Mouse (Mus musculus) heart, embryonic 12.5 days (tissue): ENCODE data around the gene Slc26a9. TPM values are rescaled to one million over a fixed set of nuclear protein-coding genes. Genes with fewer than 3 reads are reported as not detected.

ENCODE experiments used
- ATAC-seq: fragments of 200-750 bp; cut with Nextera tagmentation; 2 replicates; pipeline ENCODE4 v1.8.0; 2017; ENCODE audit warnings: moderate TSS enrichment, moderate library complexity; ENCODE audit not compliant: insufficient number of reproducible peaks, low FRiP score
- H3K27ac ChIP-seq: fragments of 300-500 bp; sonication (generic); 2 replicates; pipeline ENCODE4 v1.5.1; 2016; ENCODE audit warnings: mild to moderate bottlenecking, moderate library complexity; ENCODE audit not compliant: poor library complexity, severe bottlenecking
- H3K27me3 ChIP-seq: fragments of 300-500 bp; sonication (generic); replicated peaks from 2 replicates; pipeline ENCODE4 v1.6.1; 2016; ENCODE audit warnings: mild to moderate bottlenecking, moderate library complexity
- H3K36me3 ChIP-seq: fragments of 300-500 bp; sonication (generic); 2 replicates; pipeline ENCODE4 v1.6.1; 2016; ENCODE audit warnings: mild to moderate bottlenecking, moderate library complexity
- H3K4me1 ChIP-seq: fragments of 300-500 bp; sonication (generic); replicated peaks from 2 replicates; pipeline ENCODE4 v1.6.1; 2016; ENCODE audit warnings: mild to moderate bottlenecking
- H3K4me2 ChIP-seq: fragments of 300-500 bp; sonication (generic); 2 replicates; pipeline ENCODE4 v1.6.1; 2016; ENCODE audit warnings: mild to moderate bottlenecking, moderate library complexity
- H3K4me3 ChIP-seq: fragments of 300-500 bp; sonication (generic); 2 replicates; pipeline ENCODE4 v1.5.1; 2016; ENCODE audit warnings: mild to moderate bottlenecking
- H3K9ac ChIP-seq: fragments of 300-500 bp; sonication (generic); 2 replicates; pipeline ENCODE4 v1.6.1; 2016; ENCODE audit warnings: mild to moderate bottlenecking, moderate library complexity
- H3K9me3 ChIP-seq: fragments of 300-500 bp; sonication (generic); replicated peaks from 2 replicates; pipeline ENCODE4 v1.6.1; 2016; ENCODE audit warnings: mild to moderate bottlenecking, moderate library complexity
- WGBS: fragments of 180-500 bp; shearing (Covaris S2); methylation state at CpG from one replicate; pipeline ENCODE4 v1.1.7; 2016; 5-methylcytosine and 5-hydroxymethylcytosine counted together
- polyA plus RNA-seq: library from polyadenylated mRNA; unstranded; fragments of >200 nt; fragmentation: Nextera tagmentation; extraction: Ambion mirVana; gene quantifications from 2 replicates; pipeline ENCODE4 v1.2.1, GENCODE M21; 2016

The Slc26a9 gene
- polyA plus RNA-seq, 1 experiment from 2014 or later, result 0.04 TPM

DNA sequence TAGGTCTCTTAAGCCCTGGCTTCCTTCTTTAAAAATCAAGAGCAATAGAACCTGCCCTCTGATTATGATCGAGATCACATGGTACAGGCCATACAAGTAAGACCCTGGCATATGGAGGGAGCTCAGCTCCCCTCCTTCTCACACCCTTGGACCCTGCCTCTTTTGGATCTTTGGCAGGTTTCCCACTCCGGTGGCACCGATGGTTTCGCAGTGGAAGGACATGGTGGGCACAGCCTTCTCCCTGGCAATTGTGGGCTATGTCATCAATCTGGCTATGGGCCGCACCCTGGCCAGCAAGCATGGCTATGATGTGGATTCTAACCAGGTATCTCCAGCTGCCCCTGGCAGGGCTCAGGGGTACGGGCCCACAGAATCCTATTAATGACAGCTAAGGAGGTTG is 13.4 kb downstream of the Slc26a9 start:
- ATAC-seq, result no peak
- Histone ChIP-seq H3K36me3 (no peaks in the 10 kb centered on the region), H3K9ac (no peak overlapping the region), H3K4me1 (peaks cover 45% of the 10 kb centered on the region), H3K4me2 (no peak overlapping the region), H3K27ac (no peak overlapping the region), H3K9me3 (no peaks in the 10 kb centered on the region), H3K4me3 (no peak overlapping the region), H3K27me3 (0 out of 2 replicates have a peak, but pooled peaks cover 3% of the 10 kb centered on the region)
- 84% methylated on average over 6 of the region's 6 CpGs for WGBS

DNA sequence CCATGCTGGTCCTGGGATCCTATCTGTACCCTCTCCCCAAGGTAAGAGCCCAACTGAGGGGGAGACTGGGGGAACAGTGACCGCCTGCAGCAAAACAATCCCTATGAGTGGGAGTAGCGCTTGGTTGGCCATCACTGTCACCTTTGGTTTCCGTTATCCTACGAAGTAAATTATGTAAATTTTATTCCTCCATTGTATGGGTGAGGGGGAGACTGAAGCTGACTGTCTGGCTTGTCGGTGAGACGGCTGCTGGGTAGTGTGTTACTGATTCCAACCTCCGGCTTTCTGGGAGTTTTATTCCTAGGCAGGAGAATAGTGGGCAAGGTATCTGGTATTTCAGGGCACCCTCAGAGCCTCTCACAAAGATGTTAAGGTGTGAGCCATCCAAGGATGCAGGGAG is 15.0 kb downstream of the Slc26a9 start:
- H3K4me3 ChIP-seq, result no peak overlapping the region
- no peak for ATAC-seq
- H3K4me1 ChIP-seq, result peaks cover 34% of the 10 kb centered on the region
- no peak overlapping the region for H3K27ac ChIP-seq
- H3K9ac ChIP-seq, result no peak overlapping the region
- H3K9me3 ChIP-seq, result no peaks in the 10 kb centered on the region
- H3K27me3 ChIP-seq, result no peaks in the 10 kb centered on the region
- no peaks in the 10 kb centered on the region for H3K36me3 ChIP-seq
- 80% methylated on average over 7 of the region's 7 CpGs for WGBS
- no peak overlapping the region for H3K4me2 ChIP-seq

DNA sequence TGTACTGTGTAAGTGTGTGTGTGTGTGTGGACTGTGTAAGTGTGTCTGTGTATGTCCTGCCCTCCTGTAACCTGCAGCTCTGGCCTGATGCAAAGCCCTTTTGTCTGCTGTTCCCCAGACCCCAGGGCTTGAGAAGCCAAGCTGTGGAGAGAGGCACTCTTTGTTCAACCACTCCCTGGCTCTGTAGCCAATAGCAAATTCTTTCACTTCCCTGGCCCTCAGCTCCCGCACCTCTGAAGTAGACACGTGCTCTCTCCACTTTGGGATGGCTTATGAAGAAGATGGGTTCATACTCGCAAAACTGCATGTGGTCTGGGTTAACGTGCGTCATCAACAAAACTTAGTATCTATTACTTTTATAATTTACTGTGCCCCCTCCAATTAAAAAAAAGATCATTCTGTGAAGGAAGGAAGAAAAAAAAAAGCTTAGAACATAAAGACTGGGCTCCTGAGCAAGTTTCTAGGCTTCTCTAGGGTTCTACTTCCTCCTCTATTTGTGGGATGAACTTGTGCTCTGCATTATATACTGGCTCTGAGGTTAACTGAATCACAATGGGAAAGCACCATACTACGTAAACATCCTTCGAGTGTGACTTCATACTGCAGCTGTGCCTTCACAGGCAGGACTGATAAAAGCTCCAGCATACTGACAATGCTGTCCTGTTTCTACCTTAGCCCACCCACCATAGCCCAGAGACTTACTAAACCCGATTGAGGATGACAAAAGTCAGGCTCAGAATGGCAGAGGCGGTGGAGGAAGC is 16.0 kb downstream of the Slc26a9 start:
- 59% methylated on average over 9 of the region's 9 CpGs for WGBS
- H3K4me1 ChIP-seq, result peaks cover 25% of the 10 kb centered on the region
- H3K9ac ChIP-seq, result no peak overlapping the region
- H3K4me2 ChIP-seq, result no peak overlapping the region
- H3K9me3 ChIP-seq, result no peaks in the 10 kb centered on the region
- H3K27ac ChIP-seq, result no peak overlapping the region
- H3K27me3 ChIP-seq, result no peaks in the 10 kb centered on the region
- H3K4me3 ChIP-seq, result no peak overlapping the region
- no peaks in the 10 kb centered on the region for H3K36me3 ChIP-seq
- ATAC-seq, result no peak

DNA sequence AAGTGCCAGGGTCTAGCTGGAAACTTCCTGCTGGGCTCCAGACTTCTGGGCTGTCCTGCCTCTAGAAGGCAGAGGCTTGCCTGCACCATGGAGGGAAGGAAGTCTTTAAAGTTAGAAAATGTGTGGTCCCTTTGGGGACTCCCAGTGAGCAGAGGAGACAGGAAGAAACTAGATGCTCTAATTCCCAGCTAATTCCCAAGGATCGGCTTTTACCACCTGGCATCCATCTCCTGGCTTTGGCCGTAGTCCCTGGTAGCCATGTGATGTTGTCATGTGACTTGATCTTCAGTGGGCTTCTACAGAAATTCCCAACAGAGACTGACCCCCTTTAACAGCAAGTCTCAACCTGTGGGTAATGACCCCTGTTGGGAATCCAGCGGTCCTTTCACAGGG is 16.6 kb downstream of the Slc26a9 start:
- Histone ChIP-seq H3K4me1 (peaks cover 19% of the 10 kb centered on the region), H3K9me3 (no peaks in the 10 kb centered on the region), H3K9ac (no peak overlapping the region), H3K4me3 (no peak overlapping the region), H3K4me2 (no peak overlapping the region), H3K36me3 (no peaks in the 10 kb centered on the region), H3K27ac (no peak overlapping the region), H3K27me3 (no peaks in the 10 kb centered on the region)
- no peak for ATAC-seq
- WGBS, result 78% methylated on average over 3 of the region's 3 CpGs

DNA sequence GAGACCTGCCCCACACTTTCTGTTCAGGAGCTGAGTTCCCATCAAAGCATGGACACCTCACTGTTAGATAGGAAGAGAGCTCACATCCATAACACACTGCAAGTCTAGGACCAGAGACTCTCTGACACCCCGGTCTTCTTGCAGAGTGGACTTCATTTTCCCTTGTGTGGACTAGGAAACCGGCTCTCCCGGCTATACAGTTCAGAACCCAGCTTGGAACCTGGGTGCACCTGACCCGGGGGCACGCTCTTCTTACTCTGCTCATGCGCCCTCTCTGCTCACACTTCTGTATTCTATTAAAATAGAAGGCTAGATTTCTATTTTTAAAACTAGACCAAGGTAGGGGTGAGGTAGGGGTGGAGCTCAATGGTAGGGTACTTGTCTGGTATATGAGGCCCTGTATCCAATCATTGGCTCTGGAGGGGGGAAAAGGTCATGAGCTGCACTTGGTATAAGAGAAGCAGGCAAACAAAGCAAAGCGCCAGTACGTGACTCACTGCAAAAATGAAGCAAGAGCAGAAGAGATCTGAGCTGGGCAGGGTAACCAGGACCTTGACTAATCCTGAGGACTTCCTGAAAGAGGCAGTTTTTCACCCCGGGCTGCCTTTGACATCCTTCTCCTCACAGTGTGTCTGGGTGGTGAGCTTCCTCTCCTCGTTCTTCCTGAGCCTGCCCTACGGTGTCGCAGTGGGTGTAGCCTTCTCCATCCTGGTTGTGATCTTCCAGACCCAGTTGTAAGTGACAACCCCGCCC is 17.4 kb downstream of the Slc26a9 start:
- Histone ChIP-seq H3K9ac (no peak overlapping the region), H3K36me3 (no peaks in the 10 kb centered on the region), H3K4me1 (peaks cover 17% of the 10 kb centered on the region), H3K9me3 (no peaks in the 10 kb centered on the region), H3K4me3 (no peak overlapping the region), H3K27me3 (no peaks in the 10 kb centered on the region), H3K27ac (no peak overlapping the region), H3K4me2 (no peak overlapping the region)
- ATAC-seq, result no peak
- 72% methylated on average over 13 of the region's 13 CpGs for WGBS

DNA sequence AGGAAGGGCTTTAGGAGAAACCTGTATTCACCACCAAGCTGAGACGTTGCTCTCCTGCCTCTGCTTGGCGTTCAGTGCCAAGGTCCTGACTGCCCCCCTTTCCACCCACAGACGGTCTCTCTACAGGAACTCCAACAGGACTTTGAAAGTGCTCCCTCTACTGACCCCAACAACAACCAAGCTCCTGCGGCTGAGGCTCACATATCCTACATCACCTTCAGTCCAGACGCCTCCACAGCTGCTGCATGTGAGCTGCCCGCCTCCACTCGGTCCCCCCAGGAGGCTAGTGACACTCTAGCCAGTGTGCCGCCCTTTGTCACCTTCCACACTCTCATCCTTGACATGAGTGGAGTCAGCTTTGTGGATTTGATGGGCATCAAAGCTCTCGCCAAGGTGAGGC is 19.9 kb downstream of the Slc26a9 start:
- Histone ChIP-seq H3K27ac (no peak overlapping the region), H3K4me1 (peaks cover 17% of the 10 kb centered on the region), H3K36me3 (no peaks in the 10 kb centered on the region), H3K4me3 (no peak overlapping the region), H3K9me3 (no peaks in the 10 kb centered on the region), H3K27me3 (0 out of 2 replicates have a peak, but pooled peaks cover 3% of the 10 kb centered on the region), H3K4me2 (no peak overlapping the region), H3K9ac (no peak overlapping the region)
- WGBS, result 39% methylated on average over 9 of the region's 9 CpGs
- ATAC-seq, result no peak

DNA sequence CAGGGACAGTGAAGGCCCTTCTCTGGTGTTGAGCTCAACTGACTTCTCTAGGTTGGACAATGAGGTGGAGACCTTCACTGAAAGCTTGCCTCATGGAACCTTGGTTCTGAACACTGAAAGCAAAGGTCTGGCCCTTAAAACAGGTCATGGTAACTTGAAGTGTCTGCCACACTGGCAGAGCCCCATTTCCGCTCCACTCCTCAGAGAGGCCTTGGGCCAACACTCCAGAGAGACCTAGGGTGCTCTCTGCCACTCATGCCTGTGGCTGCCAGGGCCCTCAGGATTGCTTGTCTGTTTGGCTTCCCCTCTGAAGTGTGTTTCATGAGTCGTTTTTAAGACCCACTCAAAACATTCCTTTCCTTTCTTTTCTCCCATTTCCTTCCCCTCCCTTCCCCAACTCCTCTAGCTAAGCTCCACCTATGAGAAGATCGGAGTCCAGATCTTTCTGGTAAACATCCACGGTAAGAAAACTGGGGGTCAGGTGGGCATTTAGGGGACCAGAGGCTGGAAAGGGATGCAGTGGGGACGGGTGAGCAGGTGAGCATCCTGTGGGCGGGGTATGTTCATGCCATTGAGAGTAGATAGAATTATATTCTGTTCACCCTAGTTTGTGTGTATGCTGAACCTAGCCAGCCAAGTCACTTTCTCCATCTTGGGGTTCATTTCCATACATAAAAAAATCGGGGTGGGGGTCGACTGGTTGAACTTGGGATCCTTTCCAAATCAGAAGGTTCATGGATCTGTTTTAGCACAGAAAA is 20.9 kb downstream of the Slc26a9 start:
- Histone ChIP-seq H3K4me2 (no peak overlapping the region), H3K9me3 (no peaks in the 10 kb centered on the region), H3K4me1 (peaks cover 10% of the 10 kb centered on the region; the same call in 1 of the 2 replicates), H3K4me3 (no peak overlapping the region), H3K9ac (no peak overlapping the region), H3K27ac (no peak overlapping the region), H3K27me3 (0 out of 2 replicates have a peak, but pooled peaks cover 3% of the 10 kb centered on the region), H3K36me3 (no peaks in the 10 kb centered on the region)
- ATAC-seq, result no peak
- 53% methylated on average over 8 of the region's 8 CpGs for WGBS

DNA sequence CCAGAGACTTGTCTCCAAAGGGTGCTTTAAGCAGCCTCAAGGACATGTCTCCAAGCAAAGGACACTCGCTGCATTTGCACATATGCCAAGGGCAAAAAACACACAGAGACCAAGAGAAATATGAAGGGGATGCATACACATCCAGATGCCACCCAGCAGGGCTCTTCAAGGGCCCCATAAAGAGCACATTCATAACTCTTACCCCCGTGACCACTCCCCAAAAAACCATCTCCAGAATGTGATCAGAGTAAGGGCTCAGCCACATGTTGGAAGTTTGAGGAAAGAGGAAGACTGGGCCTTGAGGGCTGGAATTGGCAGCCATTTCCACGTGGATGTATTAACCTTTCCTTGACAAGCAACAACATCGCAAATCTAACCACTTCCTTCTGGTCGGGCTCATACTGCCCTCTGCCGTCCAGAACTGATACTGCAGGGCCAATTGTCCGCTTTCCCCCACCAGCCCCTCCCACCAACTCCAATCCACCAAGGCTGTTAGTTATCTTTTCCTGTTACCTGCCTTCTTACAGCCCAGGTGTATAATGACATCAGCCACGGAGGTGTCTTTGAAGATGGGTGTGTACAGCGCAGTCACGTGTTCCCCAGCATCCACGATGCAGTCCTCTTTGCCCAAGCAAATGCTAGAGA is 21.7 kb downstream of the Slc26a9 start:
- Histone ChIP-seq H3K9ac (no peak overlapping the region), H3K4me3 (no peak overlapping the region), H3K4me1 (peaks cover 7% of the 10 kb centered on the region; the same call in 1 of the 2 replicates), H3K27me3 (0 out of 2 replicates have a peak, but pooled peaks cover 3% of the 10 kb centered on the region), H3K9me3 (no peaks in the 10 kb centered on the region), H3K27ac (no peak overlapping the region), H3K36me3 (no peaks in the 10 kb centered on the region), H3K4me2 (no peak overlapping the region)
- ATAC-seq, result no peak
- WGBS, result 11% methylated on average over 11 of the region's 11 CpGs

DNA sequence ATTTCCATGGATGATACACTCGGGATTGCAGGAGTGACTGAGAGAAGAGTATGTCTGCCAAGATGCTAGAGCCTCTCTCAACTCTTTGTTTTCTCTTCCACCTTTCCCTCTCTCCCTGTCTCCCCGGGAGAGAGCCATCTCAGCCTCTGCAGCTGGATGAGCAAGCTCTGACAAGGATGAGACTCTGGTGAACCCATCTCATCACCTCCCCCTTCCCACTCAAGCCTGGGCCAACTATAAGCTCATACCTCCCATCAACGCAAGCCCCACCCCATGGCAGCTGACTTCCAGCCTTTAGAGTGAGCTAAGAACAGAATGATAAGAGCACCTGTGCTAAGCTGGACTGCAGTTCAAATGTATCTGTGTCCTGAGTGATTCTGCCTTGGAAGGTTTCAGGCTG is 25.5 kb downstream of the Slc26a9 start:
- Histone ChIP-seq H3K4me2 (no peak overlapping the region), H3K4me3 (no peak overlapping the region), H3K36me3 (no peaks in the 10 kb centered on the region), H3K9ac (no peak overlapping the region), H3K27ac (no peak overlapping the region), H3K27me3 (0 out of 2 replicates have a peak, but pooled peaks cover 3% of the 10 kb centered on the region), H3K9me3 (no peaks in the 10 kb centered on the region), H3K4me1 (peaks cover 6% of the 10 kb centered on the region; the same call in 1 of the 2 replicates)
- 66% methylated on average over 3 of the region's 3 CpGs for WGBS
- no peak for ATAC-seq

DNA sequence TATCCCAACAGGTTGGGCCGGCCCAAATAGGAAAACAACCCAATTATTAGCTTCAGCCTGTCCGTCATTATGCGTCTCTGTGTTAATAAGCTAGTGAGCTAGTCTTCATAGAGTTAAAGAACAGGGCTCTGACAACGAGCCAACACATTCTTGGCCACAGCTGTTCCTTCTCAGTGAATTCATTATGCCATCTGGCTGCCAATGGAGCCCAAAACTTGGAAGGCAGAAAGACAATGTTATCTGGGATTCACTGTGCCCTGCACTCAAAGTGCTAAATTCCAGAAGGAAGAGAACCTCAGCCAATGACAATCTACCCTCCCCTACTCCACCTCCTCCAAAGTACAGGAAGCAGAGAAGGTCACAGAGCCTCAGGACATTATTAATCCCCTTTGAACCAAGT is 26.8 kb downstream of the Slc26a9 start:
- no peak for ATAC-seq
- H3K9me3 ChIP-seq, result no peaks in the 10 kb centered on the region
- WGBS, result 73% methylated on average over 4 of the region's 4 CpGs
- no peak overlapping the region for H3K27ac ChIP-seq
- H3K4me2 ChIP-seq, result no peak overlapping the region
- 0 out of 2 replicates have a peak, but pooled peaks cover 3% of the 10 kb centered on the region for H3K27me3 ChIP-seq
- no peak overlapping the region for H3K4me3 ChIP-seq
- H3K4me1 ChIP-seq, result peaks cover 6% of the 10 kb centered on the region; the same call in 1 of the 2 replicates
- H3K9ac ChIP-seq, result no peak overlapping the region; the same call in 1 of the 2 replicates
- H3K36me3 ChIP-seq, result no peaks in the 10 kb centered on the region
